Mouse (Mus musculus) cerebellum, adult (tissue): ENCODE results near the gene Aqp1.

Experiments
- ATAC-seq: cut with Nextera tagmentation; 2 replicates; pipeline ENCODE4 v1.9.2; 2017; ENCODE audit warnings: mild to moderate bottlenecking, moderate library complexity, mixed read lengths; ENCODE audit not compliant: insufficient number of reproducible peaks, low FRiP score, low TSS enrichment

The Aqp1 gene

GRCm38 (mm10) chr6:55396622-55397041, 60.4 kb downstream of the Aqp1 start:
- ATAC-seq: peak; percentile 24
